Mouse (Mus musculus): ENCODE measurements around the gene Mlana. TPM values are rescaled to one million over a fixed set of nuclear protein-coding genes. Genes with fewer than 3 reads are reported as not detected.

Gene Mlana
- polyA plus RNA-seq, 1 experiment from 2014 or later: not detected

DNA sequence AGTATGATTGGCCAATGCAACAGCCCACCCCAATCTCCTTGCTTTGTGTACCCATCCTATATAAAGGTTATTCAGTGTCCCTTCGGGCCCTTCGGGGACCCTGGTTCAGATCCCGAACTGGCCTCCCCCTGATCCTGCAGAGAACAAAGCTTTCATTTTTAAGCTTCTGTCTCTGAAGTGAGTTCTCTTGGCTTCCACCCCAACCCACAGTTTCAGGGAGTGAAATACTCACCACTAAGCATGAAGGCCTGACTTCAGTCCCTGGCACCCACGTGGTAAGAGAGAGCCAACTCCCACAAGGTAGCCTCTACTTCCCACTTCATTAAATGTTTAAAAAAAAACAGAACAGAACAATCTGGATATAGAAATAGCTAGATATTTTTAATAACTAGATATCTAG lies 38.8 kb upstream of the Mlana start:
- no peak overlapping the region for H3K4me2 ChIP-seq (ENCODE audit: low read depth, low read length)
- H3K36me3 ChIP-seq (ENCODE audit: control insufficient read depth, insufficient read depth, low read length): no peaks in the 10 kb centered on the region
- no peak overlapping the region for H3K9ac ChIP-seq (ENCODE audit: low read length)
- H3K27ac ChIP-seq (ENCODE audit: low read length): no peak overlapping the region
- no peak overlapping the region for H3K4me3 ChIP-seq (replicated peaks; ENCODE audit: low read length)
- no peaks in the 10 kb centered on the region for H3K4me1 ChIP-seq (ENCODE audit: control insufficient read depth, insufficient read depth, low read length)
- H3K27me3 ChIP-seq (ENCODE audit: control insufficient read depth, insufficient read depth, low read length): no peaks in the 10 kb centered on the region
- no peak for ATAC-seq (ENCODE audit: insufficient read depth, low FRiP score)
- whole genome bisulfite sequencing: 87% methylated on average over 4 of the region's 4 CpGs
- H3K9me3 ChIP-seq (replicated peaks; ENCODE audit: control insufficient read depth, low read length): no peaks in the 10 kb centered on the region

DNA sequence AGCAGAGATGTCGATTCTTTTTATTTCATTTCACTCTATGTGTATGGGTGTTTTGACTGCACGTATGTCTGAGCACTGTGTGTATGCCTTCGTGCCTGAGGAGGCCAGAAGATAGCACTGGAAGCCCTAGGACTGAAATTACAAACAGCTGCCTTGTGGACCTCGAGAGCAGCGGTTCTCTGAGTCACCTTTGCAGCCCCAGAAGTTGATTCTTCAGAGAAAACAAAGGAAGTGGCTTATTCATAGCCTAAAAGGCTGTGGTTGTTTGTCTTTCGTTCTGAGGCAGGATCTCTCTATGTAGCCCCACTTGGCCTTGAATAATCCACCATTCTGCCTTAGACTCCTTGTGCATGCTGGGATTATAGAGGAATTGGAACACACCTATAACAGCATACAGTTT lies 37.9 kb upstream of the Mlana start:
- no peak overlapping the region for H3K27ac ChIP-seq (ENCODE audit: low read length)
- H3K4me1 ChIP-seq (ENCODE audit: control insufficient read depth, insufficient read depth, low read length): no peaks in the 10 kb centered on the region
- WGBS: 53% methylated on average over 6 of the region's 6 CpGs
- no peak for ATAC-seq (ENCODE audit: insufficient read depth, low FRiP score)
- H3K4me2 ChIP-seq (ENCODE audit: low read depth, low read length): no peak overlapping the region
- no peak overlapping the region for H3K9ac ChIP-seq (ENCODE audit: low read length)
- no peaks in the 10 kb centered on the region for H3K27me3 ChIP-seq (ENCODE audit: control insufficient read depth, insufficient read depth, low read length)
- no peaks in the 10 kb centered on the region for H3K36me3 ChIP-seq (ENCODE audit: control insufficient read depth, insufficient read depth, low read length)
- no peaks in the 10 kb centered on the region for H3K9me3 ChIP-seq (replicated peaks; ENCODE audit: control insufficient read depth, low read length)
- no peak overlapping the region for H3K4me3 ChIP-seq (replicated peaks; ENCODE audit: low read length)

DNA sequence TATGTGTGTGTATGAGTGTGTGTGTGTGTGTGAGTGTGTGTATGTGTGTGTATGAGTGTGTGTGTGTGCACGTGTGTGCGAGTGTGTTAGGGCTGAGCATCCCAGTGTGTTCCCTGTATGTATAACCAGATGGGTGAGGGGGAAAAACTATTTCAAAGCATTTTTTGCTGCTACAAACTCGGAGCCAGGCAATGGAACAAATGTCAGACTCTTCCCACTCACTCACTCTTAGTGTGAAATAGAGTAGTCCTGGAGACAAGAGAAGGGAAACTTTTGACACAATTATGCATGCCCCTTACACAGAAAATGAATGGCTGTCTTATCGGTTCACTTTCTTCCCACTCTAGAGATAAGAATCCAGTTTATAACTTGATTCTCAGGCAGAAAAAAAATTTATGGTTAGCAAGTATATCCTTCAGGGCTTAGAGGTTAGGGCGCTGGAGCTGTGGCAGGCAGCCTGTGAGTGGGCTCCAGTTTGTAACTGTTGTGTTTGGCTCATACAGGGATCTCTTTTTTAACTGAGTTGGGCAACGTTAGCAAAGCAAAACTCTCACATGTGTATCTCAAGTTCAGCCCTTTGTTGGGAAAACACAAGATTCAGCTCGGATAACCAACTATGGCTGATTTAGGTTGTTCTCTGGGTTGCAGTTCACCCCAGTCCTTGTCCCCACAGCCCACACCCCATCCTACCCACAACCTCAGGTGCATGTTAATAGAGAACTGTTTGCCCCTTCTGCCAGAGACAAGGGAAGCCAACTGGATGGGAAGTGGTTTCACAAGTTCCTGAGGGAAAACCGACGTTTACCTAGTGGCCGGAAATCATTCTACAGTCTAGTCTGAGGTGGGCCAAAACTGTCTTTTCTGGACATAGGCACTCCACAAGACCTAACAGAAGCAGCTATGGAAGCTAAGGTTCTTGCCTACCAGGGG lies 36.5 kb upstream of the Mlana start:
- ATAC-seq (ENCODE audit: insufficient read depth, low FRiP score): no peak
- 71% methylated on average over 10 of the region's 10 CpGs for WGBS
- no peaks in the 10 kb centered on the region for H3K27me3 ChIP-seq (ENCODE audit: control insufficient read depth, insufficient read depth, low read length)

DNA sequence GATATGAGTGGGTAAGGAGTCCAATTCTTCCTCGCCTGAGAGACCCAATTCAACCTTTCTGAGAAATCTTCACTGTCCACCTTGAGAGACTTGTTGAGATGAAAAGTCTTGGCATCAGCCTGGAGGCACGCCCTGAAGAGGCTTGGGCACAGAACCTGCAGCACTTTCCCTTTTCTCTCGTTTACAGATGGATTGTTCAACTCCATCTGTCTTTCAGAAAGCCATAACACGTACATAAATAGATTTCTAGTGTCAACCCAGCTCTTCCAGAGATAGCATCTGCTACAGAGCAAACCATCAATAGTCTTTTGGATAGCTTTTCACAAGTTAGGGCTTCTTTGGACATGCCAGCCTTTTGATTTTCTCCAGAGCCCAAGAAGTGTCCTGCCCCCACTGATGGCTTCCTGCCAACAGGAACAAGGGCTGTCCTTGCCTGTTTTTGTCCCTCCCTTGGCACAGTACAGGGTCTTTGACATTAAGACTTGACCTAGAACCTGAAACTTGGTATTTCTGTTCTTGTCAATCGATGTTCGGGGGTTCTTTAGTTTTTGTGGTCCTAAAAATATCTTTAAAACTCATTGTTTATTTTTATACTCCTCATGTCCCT lies 35.5 kb upstream of the Mlana start:
- Histone ChIP-seq H3K36me3 (ENCODE audit: control insufficient read depth, insufficient read depth, low read length) (no peaks in the 10 kb centered on the region), H3K9me3 (replicated peaks; ENCODE audit: control insufficient read depth, low read length) (no peaks in the 10 kb centered on the region), H3K9ac (ENCODE audit: low read length) (no peak overlapping the region), H3K27ac (ENCODE audit: low read length) (no peak overlapping the region), H3K4me1 (ENCODE audit: control insufficient read depth, insufficient read depth, low read length) (no peaks in the 10 kb centered on the region), H3K4me3 (replicated peaks; ENCODE audit: low read length) (no peak overlapping the region), H3K4me2 (ENCODE audit: low read depth, low read length) (no peak overlapping the region), H3K27me3 (ENCODE audit: control insufficient read depth, insufficient read depth, low read length) (no peaks in the 10 kb centered on the region)
- 73% methylated on average over 6 of the region's 6 CpGs for WGBS
- no peak for ATAC-seq (ENCODE audit: insufficient read depth, low FRiP score)

More for the DNA sequence above, 36.5 kb upstream of the Mlana start:
- Histone ChIP-seq H3K4me3 (replicated peaks; ENCODE audit: low read length) (no peak overlapping the region), H3K4me1 (ENCODE audit: control insufficient read depth, insufficient read depth, low read length) (no peaks in the 10 kb centered on the region), H3K9ac (ENCODE audit: low read length) (no peak overlapping the region), H3K9me3 (replicated peaks; ENCODE audit: control insufficient read depth, low read length) (no peaks in the 10 kb centered on the region), H3K27ac (ENCODE audit: low read length) (no peak overlapping the region), H3K4me2 (ENCODE audit: low read depth, low read length) (no peak overlapping the region), H3K36me3 (ENCODE audit: control insufficient read depth, insufficient read depth, low read length) (no peaks in the 10 kb centered on the region)

DNA sequence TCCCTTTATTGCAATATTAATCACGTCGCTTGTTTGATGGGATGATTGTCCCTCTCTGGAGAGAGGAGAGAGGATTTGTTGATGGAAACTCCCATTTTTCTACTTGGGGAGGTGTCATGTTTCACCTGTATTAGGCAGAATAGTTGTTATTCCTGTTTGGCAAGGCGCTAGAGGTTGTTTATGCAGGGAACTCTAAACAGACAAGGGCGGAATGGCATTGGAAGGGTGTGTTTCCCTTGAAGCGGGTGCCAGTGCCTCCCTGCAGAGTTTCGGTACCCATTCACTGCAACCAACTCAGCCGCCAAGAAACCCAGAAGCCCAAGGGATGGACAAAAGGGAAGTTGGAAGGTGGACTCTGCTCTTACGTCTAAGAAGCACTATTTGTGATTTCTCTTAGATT lies 33.8 kb upstream of the Mlana start:
- Histone ChIP-seq H3K4me2 (ENCODE audit: low read depth, low read length) (no peak overlapping the region), H3K36me3 (ENCODE audit: control insufficient read depth, insufficient read depth, low read length) (no peaks in the 10 kb centered on the region), H3K9ac (ENCODE audit: low read length) (no peak overlapping the region), H3K9me3 (replicated peaks; ENCODE audit: control insufficient read depth, low read length) (no peaks in the 10 kb centered on the region), H3K27me3 (ENCODE audit: control insufficient read depth, insufficient read depth, low read length) (no peaks in the 10 kb centered on the region), H3K4me1 (ENCODE audit: control insufficient read depth, insufficient read depth, low read length) (no peaks in the 10 kb centered on the region), H3K27ac (ENCODE audit: low read length) (no peak overlapping the region), H3K4me3 (replicated peaks; ENCODE audit: low read length) (no peak overlapping the region)
- WGBS: 57% methylated on average over 8 of the region's 8 CpGs
- ATAC-seq (ENCODE audit: insufficient read depth, low FRiP score): no peak

DNA sequence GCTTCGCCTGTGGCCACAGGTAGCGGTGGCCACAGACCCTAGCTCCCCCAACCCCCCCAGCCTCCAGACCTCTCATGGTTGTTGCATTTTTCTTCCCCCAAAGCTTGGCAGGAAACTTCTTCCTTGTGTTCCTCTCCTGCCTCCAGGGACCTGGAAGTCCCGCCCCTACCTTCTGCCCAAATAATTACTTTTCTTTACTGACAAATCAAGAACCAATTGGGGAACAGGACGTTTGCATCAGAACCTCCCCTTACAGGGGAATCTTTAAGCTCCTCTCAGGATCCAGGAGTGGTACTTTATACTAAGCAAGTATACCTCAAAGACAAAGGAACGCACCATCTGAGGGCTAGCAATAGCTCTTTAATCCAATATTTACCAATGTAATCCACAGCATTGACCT lies 32.7 kb upstream of the Mlana start:
- no peaks in the 10 kb centered on the region for H3K9me3 ChIP-seq (replicated peaks; ENCODE audit: control insufficient read depth, low read length)
- no peaks in the 10 kb centered on the region for H3K27me3 ChIP-seq (ENCODE audit: control insufficient read depth, insufficient read depth, low read length)
- no peak overlapping the region for H3K27ac ChIP-seq (ENCODE audit: low read length)
- H3K36me3 ChIP-seq (ENCODE audit: control insufficient read depth, insufficient read depth, low read length): no peaks in the 10 kb centered on the region
- H3K9ac ChIP-seq (ENCODE audit: low read length): no peak overlapping the region
- H3K4me1 ChIP-seq (ENCODE audit: control insufficient read depth, insufficient read depth, low read length): no peaks in the 10 kb centered on the region
- no peak overlapping the region for H3K4me2 ChIP-seq (ENCODE audit: low read depth, low read length)
- WGBS: 78% methylated on average over 5 of the region's 5 CpGs
- no peak for ATAC-seq (ENCODE audit: insufficient read depth, low FRiP score)
- H3K4me3 ChIP-seq (replicated peaks; ENCODE audit: low read length): no peak overlapping the region

DNA sequence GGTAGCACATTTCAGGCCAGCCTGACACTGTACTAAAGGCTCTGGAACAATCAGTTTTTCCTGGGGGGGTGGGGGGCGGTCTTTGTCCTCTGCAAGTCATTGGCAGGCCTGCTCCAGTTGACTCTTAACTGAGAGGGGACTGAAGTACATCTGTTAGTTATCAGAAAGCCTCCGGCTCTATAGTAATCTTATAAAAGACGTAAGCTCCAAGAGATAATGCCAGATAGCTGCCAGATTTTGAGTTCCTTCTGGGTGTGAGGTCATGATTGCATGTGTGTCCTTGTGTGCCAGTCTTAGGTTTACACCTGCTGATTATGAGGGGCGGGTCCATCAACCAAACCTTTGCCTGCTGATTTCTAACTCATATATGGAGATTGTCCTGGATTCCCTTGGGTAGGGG lies 31.5 kb upstream of the Mlana start:
- no peaks in the 10 kb centered on the region for H3K4me1 ChIP-seq (ENCODE audit: control insufficient read depth, insufficient read depth, low read length)
- H3K4me2 ChIP-seq (ENCODE audit: low read depth, low read length): no peak overlapping the region
- H3K9ac ChIP-seq (ENCODE audit: low read length): no peak overlapping the region
- no peaks in the 10 kb centered on the region for H3K27me3 ChIP-seq (ENCODE audit: control insufficient read depth, insufficient read depth, low read length)
- no peak for ATAC-seq (ENCODE audit: insufficient read depth, low FRiP score)
- no peak overlapping the region for H3K27ac ChIP-seq (ENCODE audit: low read length)
- WGBS: 67% methylated on average over 4 of the region's 4 CpGs
- H3K4me3 ChIP-seq (replicated peaks; ENCODE audit: low read length): no peak overlapping the region
- H3K9me3 ChIP-seq (replicated peaks; ENCODE audit: control insufficient read depth, low read length): no peaks in the 10 kb centered on the region
- H3K36me3 ChIP-seq (ENCODE audit: control insufficient read depth, insufficient read depth, low read length): no peaks in the 10 kb centered on the region

DNA sequence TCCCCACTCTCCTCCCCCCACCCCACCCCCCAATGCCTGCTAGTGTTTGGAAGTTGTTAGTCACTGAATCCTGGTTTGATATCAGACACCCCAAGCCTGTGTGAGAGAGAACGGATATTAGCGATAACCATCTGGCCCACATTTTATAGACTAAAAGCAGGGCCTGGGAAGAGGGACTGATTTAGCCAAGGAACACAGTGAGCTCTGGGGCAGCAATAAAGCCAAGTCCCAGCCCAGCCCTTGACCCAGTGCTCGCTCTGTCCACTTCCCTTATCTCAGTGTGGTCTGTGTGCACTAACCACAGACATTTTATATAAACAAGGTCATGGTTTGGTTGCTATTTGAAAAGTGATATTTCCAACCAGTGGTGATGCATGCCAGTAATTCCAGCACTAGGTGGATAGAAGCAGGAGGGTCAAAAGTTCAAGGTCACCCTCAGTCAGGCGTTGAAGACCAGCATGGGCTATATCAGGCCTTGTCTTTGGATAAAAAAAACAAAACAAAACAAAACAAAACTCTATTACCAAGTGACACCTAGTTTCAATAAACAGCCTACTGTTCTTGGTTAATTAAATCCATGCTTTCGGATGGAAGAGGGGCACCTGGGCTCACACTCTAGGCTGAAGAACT lies 30.5 kb upstream of the Mlana start:
- Histone ChIP-seq H3K4me2 (ENCODE audit: low read depth, low read length) (no peak overlapping the region), H3K4me1 (ENCODE audit: control insufficient read depth, insufficient read depth, low read length) (no peaks in the 10 kb centered on the region), H3K27me3 (ENCODE audit: control insufficient read depth, insufficient read depth, low read length) (no peaks in the 10 kb centered on the region), H3K36me3 (ENCODE audit: control insufficient read depth, insufficient read depth, low read length) (no peaks in the 10 kb centered on the region), H3K27ac (ENCODE audit: low read length) (no peak overlapping the region), H3K9ac (ENCODE audit: low read length) (no peak overlapping the region), H3K4me3 (replicated peaks; ENCODE audit: low read length) (no peak overlapping the region), H3K9me3 (replicated peaks; ENCODE audit: control insufficient read depth, low read length) (no peaks in the 10 kb centered on the region)
- ATAC-seq (ENCODE audit: insufficient read depth, low FRiP score): no peak
- WGBS: 45% methylated on average over 5 of the region's 5 CpGs

DNA sequence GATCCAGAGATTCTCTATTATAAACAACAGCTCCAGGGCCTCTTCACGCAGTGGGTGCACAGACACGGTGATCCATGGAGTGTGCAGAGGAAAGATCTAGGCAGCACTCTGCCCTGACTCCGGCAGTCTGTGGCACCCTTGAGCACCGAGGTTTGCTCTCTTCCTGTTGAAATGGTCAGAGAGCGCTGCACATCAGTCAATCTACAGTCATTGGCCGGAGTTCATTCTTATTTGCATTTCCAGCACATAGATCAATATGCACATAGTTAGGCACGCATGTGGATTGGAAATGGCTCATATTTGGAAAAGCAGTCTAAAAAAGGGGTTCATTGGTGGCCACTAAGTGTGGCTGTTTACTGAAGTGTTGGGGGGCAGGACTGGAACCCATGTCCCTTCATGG lies 29.5 kb upstream of the Mlana start:
- H3K9ac ChIP-seq (ENCODE audit: low read length): no peak overlapping the region
- 78% methylated on average over 7 of the region's 7 CpGs for WGBS
- no peaks in the 10 kb centered on the region for H3K9me3 ChIP-seq (replicated peaks; ENCODE audit: control insufficient read depth, low read length)
- H3K36me3 ChIP-seq (ENCODE audit: control insufficient read depth, insufficient read depth, low read length): no peaks in the 10 kb centered on the region
- no peak for ATAC-seq (ENCODE audit: insufficient read depth, low FRiP score)
- H3K4me2 ChIP-seq (ENCODE audit: low read depth, low read length): no peak overlapping the region
- no peak overlapping the region for H3K27ac ChIP-seq (ENCODE audit: low read length)
- H3K27me3 ChIP-seq (ENCODE audit: control insufficient read depth, insufficient read depth, low read length): no peaks in the 10 kb centered on the region
- H3K4me1 ChIP-seq (ENCODE audit: control insufficient read depth, insufficient read depth, low read length): no peaks in the 10 kb centered on the region
- H3K4me3 ChIP-seq (replicated peaks; ENCODE audit: low read length): no peak overlapping the region
